Mouse (Mus musculus) G1E (cell line): ENCODE results near the gene Mmp23.

Source experiments
- CTCF ChIP-seq: IDR thresholded peaks from 2 replicates; pipeline ENCODE4 v1.5.1; 2012; ENCODE audit warnings: low read depth, low read length, inconsistent platforms, mixed read lengths
- GATA1 ChIP-seq: IDR thresholded peaks from 2 replicates; pipeline ENCODE4 v1.6.1; 2012; ENCODE audit warnings: borderline replicate concordance, low read length, inconsistent platforms, mixed read lengths
- GATA2 ChIP-seq: IDR thresholded peaks from 2 replicates; pipeline ENCODE4 v1.6.1; 2012; ENCODE audit warnings: low read depth, low read length, inconsistent platforms, borderline replicate concordance
- POLR2AphosphoS5 ChIP-seq: IDR thresholded peaks from 2 replicates; pipeline ENCODE4 v1.6.1; 2012; ENCODE audit warnings: low read depth, low read length, inconsistent platforms; ENCODE audit not compliant: insufficient replicate concordance
- TAL1 ChIP-seq: conservative IDR thresholded peaks from 2 replicates; pipeline ENCODE4 v1.6.1; 2012; ENCODE audit warnings: low read depth, low read length, inconsistent platforms, mixed read lengths

GRCm38 (mm10) chr4:155645721-155646120, 7.5 kb downstream of the Mmp23 start:
- TF ChIP-seq CTCF (no peak), GATA1 (no peak), POLR2AphosphoS5 (no peak), GATA2 (no peak), TAL1 (no peak)
